Mouse (Mus musculus) testis, adult 2 months (tissue): ENCODE results near the gene Nadsyn1.

Source experiments
- CTCF ChIP-seq: fragments of 200-500 bp; IDR thresholded peaks from 2 replicates; pipeline ENCODE4 v1.5.1; 2012; ENCODE audit warnings: low read depth, mild to moderate bottlenecking, inconsistent platforms, low read length, moderate library complexity; ENCODE audit not compliant: control insufficient read depth, insufficient read depth, insufficient replicate concordance
- POLR2A ChIP-seq: fragments of 200-500 bp; IDR thresholded peaks from 2 replicates; pipeline ENCODE4 v1.6.1; 2012; ENCODE audit warnings: low read depth, mild to moderate bottlenecking, inconsistent platforms, low read length, moderate library complexity; ENCODE audit not compliant: control insufficient read depth

DNA sequence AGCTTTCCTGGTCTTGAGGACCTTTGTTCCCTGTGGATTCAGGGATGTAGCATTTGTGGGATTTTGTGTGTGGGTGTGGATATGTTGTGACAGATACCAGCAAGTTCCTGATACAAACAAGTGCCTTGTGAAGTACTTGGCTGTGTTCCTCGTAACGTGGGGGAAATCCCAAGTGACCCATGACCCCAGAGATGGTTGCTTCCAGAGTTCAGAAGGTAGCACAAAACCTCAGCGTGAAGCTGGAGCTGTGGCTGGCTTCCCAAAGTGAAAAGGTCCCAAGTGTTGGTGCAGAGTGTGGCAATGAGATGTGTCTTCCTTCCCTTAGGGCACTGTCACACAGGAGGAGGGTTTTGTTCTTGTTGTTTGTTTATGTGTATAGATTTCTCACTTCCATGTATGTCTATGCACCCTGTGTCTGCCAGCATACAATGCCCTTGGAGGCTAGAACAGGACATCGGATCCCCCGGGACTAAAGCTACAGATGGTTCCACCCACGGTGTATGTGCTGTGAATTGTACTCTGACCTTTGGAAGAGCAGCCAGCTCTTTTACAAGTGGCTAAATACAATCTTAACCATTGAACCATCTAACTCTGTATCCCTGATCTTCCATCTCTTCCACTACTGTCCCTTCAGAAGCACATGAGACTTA, 30.2 kb downstream of the Nadsyn1 start:
- TF ChIP-seq CTCF, result no peak
- TF ChIP-seq POLR2A, result no peak
